Mouse (Mus musculus) natural killer cell, adult 2 months (primary cell): Measurements from ENCODE around the gene Cenpu.
"Not testable (repeated sequence)": the region's sequence is repeated elsewhere in the genome, so short reads cannot be mapped to it uniquely, and the experiment has no call there.

Experiments used
- DNase-seq, 2 experiments: peaks; one replicate each; pipeline ENCODE4 v3.0.0; 2022; ENCODE audit warnings: low spot score in 2 of 2

Gene Cenpu

DNA sequence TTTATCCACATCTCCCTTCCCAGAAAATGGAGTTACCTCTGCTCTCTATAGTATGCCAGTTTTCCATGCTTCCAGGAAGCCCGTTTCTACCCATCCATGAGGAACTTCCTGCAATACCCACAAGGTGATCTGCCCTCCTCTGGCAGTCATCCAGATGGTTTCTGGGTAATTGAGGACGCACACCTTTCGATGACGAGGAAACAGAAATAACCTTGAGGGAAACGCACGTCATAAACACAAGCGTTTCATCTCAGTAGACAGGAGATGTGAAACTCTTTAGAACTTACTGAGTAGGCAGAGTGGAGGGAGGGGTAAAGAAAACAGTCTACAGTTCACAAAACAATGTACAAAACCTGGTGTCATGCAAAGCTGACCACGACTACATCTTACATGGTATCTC, 1.8 kb upstream of the Cenpu start:
- peak in 1 of 2 experiments; percentile 12 for DNase-seq

DNA sequence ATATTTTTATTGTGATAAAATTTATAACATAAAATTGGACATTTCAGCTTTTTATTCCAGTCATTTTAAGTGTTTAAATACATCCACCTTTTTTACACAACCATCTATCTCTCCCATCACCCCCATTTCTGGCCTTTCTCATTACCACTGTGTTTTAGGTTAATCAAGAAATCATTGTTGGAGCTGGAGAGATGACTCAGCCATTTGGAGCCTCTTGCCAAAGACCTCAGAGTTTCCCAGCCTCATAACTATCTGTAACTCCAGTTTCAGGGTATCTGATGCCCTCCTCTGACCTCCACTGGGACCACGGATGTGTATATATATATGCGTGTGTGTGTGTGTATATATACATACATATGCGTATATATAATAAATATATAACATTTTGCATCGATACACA, 799 bp upstream of the Cenpu start:
- no peak for DNase-seq

DNA sequence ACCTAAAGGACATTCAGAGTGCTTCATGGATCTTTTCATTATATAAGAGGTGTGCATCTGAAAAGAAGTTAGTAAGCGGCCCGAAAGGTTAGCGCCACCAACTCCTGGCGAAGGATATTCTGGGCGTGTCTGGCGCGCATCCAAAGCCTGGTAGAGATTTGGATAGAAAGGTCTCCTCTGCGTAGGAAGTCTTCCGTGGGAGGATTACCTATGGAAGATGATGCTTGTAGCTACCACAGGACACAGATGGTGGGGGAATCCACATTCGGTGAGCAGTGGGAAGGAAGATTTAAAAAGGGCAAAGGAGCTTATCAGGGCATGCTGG, 575 bp downstream of the Cenpu start:
- no peak for DNase-seq

DNA sequence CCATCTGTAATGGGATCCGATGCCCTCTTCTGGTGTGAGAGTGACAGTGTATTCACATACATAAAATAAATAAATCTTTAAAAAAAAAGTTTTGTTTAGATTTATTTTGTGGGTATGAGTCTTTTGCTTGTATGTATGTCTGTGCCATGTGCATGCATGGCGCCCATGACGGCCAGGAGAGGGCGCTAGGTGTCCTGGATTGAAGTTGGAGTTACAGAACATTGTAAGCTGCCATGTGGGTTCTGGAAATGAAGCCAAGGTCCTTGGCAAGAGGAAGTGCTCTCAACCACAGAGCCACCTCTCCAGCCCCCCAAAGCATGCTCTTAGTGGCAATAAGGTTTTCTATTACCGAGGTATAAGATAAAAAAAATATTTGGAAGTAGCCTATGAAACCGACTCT, 7.6 kb downstream of the Cenpu start:
- DNase-seq = peak in 1 of 2 experiments; percentile 37

DNA sequence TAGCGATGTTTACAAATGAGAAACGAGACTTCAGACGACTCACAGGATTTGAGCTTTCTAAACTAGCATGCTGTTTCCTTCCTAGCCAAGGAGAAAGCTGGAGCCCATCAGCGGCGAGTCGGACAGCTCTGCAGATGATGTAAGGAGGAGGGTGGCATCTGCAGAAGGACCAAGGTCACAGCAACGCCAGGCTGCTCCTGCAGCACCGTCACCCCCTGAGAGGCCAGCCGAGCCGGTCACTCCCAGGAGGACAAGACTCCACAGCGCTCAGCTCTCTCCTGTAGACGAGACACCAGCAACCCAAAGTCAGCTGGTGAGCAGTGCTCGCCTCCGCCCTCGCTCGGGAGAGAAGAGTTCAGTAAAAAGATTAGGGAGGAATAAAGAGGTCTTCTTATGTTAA, 10.5 kb downstream of the Cenpu start:
- no peak for DNase-seq

DNA sequence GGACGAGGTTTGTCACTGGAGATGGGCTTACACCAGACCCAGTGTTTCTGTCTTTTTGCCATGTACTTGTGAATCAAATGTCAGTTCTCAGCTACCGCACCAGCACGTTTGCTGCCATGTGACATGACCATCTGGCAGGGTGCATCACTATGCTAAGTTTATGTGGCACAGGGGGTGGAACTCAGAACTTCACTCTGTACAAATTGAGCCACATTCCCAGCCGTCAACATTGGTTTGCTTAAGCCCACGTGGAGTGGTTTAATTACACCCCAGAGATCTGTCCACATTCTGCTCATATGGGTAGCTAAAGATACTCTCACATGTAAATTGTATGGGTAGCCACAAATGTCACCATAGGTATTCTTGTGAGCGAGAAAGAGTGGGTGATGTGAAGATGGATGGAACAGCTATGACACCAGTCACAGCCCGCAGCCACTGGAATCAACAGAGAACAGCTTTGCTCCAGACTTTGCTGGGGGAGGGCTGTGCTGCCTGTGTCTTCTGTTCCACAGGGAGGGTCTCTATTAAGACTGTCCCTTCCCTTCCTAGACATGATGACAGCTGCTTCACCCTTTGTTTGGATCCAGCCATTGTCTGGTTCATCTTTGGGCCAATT, 15.2 kb downstream of the Cenpu start:
- no peak for DNase-seq

DNA sequence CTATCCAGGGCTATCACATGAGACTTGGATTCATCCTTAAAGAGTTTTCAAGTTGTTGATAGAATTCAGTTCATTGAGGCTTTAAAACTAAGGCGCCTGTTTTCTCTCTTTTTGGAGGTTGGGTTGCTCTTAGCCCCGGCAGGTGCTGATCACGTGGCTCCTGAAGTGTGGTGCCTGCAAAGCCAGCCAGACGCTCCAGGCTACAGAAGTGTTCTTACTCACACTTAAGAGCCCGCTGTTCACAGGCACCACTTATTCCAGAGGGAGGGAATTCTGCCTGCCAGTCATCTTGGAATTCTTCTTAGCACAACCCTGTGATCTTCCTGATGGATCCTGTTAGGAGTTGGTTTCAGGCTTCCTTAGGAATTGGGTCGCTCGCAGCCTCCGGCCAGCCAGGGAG, 16.1 kb downstream of the Cenpu start:
- no peak for DNase-seq

DNA sequence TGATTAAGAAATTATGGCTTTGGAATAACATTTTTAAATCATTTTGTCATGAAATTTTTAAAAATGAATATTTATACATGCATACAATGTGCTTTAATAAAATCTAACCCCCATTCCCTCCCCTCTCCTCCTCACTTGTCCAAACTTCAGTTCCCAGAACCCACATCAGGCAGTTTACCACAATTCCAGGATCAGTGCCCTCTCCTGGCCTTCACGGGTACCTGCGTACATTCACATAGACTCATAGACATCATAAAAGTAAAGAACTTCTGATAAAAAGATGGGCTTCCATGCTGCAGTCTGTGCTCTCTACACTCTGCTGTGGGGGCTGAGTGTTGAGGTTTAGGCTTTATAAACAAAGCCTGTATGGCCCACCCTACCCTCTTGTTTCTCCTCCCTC, 17.1 kb downstream of the Cenpu start:
- no peak for DNase-seq

DNA sequence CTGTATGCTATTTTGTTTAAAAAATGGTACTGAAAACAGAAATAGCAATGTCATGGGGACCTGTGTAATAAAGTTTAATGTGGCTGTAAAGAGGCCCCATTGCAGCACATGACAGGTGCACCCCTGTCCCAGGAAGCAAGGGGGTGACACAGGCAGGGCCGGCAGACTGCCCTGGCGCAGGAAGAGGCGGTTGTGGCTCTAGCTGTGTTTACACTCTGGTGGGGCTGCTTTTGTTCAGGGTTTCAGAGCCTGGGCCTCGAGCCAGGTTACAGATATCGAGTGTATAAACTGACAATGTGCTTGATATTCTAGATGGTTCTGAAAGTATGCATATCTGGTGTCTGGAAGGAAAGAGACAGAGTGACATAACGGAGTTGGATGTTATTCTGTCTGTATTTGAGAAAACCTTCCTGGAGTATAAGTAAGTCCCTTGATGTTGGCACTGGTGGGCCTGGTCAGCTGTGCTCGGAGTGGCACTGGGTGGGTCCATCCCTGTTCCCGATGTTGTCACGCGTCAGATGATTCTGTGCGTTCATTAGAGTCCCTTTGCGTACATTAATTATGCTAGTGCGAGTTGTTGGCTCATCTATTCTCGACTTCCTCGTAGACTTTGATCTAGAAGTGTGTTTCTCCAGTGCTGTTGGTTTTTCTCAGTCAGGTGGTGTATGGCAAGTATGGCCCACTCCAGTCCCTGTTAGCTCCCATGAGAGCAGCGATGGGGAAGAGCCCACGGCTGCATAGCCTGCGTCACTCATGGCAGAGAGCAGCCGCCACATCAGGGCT, 18.0 kb downstream of the Cenpu start:
- no peak for DNase-seq

DNA sequence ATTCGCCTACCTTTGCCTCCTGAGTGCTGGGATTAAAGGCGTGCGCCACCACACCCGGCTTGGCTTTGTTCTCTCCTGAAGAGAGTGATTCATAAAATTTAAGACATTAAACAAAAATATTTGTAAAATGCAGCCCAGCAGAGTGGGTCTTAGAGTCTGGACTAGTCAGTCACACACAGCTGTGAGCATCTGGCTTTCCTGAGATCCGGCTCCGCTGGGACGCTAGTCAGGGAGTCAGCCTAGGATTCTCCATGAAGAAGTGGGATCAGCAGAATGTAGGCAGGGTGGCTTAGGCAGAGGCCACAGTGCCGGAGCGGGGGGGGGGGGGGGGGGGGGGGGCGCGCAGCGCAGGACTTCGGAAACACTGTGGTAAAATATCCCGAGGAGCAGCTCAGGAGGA, 18.8 kb downstream of the Cenpu start:
- DNase-seq = no peak

DNA sequence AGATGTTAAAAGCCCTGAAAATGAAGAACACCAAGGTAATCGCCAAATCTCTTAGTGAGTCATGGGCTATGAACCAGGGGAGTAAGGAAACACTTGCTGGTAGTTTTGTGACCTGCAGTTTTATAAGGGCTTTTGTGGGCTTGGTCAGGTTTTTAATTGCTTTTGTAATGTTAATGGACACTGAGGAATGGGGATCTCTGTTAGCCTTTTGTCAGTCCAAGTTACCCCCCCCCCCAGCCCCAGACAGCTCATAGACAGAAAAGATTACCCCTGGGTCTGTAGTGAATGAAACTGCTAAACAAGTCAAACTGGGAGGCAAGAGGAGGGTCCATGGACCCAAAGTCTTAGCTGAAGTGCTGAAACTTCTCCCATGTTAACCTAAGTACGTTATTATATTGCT, 21.6 kb downstream of the Cenpu start:
- DNase-seq = no peak

DNA sequence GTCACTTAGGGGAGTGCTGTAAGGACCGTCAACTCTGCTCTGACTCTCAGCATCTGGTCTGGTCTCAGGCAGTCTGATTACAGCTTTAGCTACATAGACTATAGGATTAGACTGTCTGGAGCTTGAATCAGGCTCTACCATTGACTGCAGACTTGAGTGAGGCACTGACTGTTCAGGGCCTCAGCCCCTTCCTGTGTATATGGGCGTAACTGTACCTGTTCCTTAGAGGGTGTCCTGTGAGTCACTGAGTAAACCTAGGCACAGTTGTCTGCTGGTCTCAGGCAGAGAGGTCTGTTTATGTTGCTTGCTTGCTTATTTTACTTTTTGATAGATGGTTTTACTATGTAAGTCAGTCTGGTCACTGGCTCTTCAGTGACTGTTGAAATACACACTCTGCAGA, 22.1 kb downstream of the Cenpu start:
- no peak for DNase-seq

DNA sequence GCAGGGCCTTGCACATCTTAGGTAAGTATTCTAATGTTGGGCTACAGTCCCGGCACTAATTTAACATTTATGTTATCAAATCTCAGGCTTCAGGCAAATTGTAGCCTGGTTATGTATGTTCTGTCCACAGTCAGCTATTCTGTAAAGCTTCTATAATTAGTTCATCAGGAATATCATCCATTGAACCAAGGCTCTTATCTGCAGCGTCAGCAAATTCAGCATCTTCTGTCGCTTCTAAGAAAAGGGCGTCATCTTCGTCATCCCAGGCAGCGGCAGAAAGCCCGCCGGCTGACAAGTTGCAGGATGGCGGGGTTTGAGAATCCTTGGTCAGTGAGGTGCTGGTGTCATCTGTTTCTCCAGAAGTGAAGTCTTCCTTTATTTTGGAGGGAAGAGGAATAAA, 27.0 kb downstream of the Cenpu start:
- no peak for DNase-seq

DNA sequence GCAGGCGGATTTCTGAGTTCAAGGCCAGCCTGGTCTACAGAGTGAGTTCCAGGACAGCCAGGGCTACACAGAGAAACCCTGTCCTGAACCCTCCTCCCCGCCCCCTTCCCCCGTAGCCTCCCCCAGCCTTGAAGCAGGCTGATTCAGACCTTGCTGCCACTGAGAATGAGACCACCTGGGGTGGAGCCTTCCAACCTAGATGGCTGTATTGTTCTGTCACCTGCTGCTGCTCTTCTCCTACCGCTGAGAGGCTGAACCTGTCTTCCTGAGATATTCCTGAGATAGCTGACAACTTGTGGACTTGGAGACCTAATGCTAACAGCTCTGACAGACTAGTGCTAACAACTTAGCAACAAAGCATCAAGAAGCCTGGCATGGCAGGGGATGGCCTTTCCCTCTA, 32.5 kb downstream of the Cenpu start:
- DNase-seq = not testable (repeated sequence)

DNA sequence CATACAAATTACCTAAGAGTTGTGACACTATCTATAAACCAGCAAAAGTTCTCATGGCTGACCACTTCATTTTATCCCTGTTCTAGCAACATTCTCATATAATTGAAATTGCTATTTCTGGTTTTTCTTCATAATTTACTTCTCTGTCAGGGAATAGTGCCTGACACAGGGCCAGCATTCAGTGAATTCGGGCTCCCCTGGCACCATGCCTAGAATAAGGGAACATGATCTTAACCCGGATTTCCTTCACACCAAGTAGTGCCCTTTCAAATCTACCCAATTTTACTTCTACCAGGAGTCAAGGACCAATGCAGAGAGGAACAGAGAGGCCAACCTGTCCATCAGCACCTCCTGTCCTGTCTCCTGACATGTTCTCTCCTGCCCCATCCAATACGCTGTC, 33.7 kb downstream of the Cenpu start:
- DNase-seq = no peak

DNA sequence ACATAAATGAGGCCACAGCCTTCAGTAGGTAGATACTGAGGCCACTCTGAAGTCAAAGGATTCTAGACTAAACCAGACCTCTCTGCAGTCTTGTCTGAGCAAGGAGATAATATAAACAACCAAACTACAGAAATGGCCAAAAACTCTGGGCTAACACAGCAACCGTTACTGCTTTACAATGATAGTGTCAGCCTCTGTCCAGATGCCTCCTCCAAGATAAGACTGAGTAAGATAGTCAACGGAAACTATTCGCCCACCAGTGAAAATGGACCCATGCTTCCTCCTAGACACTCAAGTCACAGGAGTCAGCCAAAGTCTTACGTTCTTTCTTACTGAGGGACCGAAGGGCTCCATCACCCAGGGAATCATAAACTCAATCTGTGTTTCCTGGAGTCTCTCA, 36.1 kb downstream of the Cenpu start:
- no peak for DNase-seq

DNA sequence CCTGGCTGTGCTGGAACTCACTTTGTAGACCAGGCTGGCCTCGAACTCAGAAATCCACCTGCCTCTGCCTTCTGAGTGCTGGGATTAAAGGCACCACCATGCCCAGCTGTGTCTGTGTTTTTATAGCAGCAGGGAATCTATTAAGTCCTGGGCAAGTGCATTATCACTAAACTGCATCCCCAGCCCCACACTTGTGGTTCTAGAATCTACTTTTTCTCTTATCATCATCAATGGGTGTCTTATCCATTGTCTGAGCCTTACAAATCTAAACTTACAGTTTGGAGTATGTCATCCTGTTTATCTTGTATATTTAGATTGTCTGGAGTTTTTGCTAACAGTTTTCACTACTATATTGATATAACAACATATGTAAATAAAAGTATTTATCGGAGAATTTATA, 36.8 kb downstream of the Cenpu start:
- no peak for DNase-seq

DNA sequence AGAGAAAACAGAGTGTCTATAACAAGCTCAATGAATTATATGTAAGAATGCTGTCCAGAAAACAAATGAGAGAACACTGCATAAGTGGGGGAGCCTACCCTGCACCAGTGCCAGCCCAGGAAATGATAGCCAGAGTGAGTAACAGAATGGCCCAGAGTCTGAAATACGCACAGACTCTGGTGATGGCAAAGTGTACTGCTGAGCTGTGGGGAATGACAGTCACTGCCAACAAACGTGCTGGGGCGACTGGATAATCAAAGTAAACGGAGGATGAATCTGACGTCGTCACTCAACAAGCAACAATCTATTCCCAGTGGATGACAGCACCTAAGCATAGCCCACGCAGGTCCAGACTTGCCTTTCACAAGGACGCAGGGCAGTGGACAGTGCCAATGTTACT, 41.2 kb downstream of the Cenpu start:
- no peak for DNase-seq

DNA sequence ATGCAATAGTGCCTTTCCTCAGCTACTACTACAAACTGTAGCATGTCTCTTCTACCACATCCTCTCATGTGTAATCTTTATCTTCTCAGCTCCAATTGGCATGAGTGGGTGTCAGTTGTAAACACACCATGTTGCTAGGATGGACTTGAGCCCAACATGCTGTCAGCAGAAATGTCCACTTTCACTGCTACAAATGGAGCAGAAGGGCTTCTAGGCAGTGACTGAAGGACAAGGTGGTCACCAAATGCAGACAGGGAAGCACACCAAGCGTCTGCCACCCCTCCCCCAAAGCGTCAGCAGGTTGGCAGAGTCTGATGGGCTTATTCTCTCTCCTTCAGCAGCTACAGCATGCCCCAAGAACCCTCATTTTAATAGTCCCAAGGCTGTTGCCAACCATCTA, 41.9 kb downstream of the Cenpu start:
- DNase-seq = no peak

DNA sequence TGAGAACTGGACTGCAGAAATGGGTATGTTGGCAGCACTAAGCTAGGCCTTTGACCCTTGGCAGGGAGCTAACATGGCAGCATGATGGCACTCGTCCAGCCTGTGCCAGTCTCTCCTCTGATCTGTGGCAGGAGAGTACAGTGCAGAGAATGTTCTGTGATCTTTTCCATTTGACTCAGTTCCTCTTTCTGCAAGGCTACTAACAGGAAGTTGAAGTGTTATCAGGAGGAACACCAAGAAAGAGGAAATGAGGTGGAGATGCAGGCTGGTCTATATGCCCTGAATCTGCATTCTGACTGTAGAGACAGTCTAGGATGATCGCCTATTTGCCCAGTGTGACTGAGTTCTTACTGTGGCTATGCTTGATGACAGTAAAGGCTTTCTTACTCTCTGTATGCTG, 43.8 kb downstream of the Cenpu start:
- peak in 1 of 2 experiments; percentile 48 for DNase-seq

DNA sequence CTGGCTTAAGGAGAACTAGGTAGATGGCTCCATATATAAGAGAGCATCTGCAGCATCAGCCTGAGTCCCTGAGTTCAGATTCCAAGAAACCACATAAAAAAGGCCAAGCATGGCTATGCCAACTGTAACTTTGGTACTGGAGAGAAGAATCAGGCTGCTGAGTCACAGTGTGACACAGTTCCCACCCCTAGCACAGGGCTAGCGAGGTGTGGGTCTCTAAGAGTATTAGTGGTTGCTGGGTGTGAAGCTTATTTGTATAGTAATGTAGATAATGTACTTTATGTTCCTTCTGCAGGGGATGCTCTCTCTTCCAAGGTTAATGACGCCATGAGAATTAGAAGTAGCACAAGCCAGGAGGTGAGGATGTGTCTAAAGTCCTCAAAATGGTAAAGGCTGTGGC, 44.7 kb downstream of the Cenpu start:
- DNase-seq = no peak

DNA sequence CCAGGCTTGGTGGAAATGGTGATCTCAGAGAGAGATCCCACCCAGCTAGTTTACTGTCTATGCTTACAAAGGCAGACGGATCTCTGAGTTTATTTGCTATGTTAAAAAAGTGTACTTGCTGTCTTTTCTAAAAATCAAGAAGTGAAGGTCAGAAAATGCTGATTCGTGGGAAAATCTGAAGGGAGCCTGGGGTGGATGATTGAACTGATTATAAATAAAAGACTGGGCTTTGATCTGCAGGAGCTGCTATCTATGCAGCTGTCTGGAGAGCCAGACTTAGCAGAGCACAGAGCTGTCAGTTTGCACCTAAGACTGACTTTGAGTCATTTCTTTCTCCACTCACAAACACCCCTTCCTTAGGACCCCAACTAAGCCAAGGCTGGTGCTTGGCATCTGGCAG, 45.6 kb downstream of the Cenpu start:
- no peak for DNase-seq

DNA sequence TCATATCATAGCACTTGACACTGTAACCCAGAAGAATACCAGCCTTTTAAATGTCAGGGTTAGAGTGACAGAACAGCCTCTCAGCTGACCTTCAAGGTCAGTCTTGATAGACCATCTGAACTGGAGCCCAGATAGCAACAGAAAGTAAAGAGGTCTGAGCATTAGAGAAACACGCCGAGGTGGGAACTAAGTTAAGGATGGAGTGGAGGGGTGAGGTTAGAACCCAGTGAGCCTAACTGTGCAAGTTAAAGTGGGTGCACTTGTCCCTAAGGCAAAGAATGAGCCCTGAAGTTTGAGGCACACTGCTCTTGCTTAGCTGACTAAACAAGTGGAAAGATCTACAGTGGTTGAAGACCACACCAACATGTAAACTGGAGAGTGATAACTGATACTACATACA, 46.3 kb downstream of the Cenpu start:
- DNase-seq = no peak

DNA sequence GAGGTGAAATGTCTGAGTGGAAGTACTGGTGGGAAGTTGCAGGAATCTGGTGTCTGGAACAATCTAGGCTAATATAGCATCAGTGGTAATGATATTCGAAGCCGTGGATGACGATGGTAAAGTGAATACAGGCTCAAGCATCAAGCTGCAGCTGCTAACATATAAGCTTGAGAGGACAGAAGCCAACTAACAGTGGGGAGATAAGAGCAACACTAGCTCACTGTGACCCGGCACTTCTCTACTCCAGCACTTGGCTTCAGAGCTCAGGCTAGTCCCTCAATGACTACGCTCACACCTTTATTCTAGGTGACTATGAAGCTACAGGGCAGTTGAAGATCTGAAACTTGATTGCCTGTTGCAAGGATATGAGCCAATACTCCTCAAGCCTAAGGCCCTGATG, 46.9 kb downstream of the Cenpu start:
- no peak for DNase-seq
